In the genomic region with DNA sequence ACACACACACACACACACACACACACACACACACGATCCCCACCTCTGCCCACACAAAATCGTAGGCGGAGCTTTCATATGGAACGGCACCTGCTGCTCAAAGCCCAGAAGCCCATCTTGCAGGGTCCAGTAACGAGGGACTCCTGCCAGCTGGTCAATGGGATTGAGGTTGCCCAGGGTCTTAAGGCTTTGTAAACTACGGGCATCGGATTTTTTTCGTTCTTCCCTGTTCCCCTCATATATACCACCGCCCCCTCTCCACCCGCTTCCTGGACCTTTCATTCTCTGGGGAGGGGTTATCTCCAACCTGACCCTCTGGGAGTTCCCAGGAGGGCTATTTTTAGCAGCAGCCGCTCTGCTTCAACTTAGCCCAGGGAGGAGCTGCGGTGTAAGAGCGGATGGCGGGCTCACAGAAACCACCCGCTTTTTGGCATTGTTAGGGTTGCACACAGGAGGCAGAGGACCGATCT, we compare ENCODE assay signal across 7 mouse cellular contexts. TPM values are rescaled to one million over a fixed set of nuclear protein-coding genes. Genes with fewer than 3 reads are reported as not detected.
DNase-seq lines count a peak whose midpoint lies in the region; ATAC-seq and TF ChIP-seq lines count a peak whose summit lies in the region.

No protein-coding gene starts in this region.

- peak; percentile 63 for DNase-seq in lung, embryonic 14.5 days
- DNase-seq in lung, postnatal 10 days: no peak
- peak; percentile 72 for DNase-seq in brain, embryonic 14.5 days (ENCODE audit: low read depth)
- DNase-seq in heart, postnatal 0 days (ENCODE audit: low spot score): peak; percentile 83
- no peak for DNase-seq in liver, embryonic 13.5 days
- DNase-seq in right cerebral cortex, postnatal 10 days (ENCODE audit: low spot score in 2 of 2): peak; percentile 66 to 74
- no peak for DNase-seq in cerebellum, adult 11 months

- peak overlapping the region; percentile 91 for H3K27ac ChIP-seq in lung, embryonic 14.5 days (ENCODE audit: low read depth)
- H3K27ac ChIP-seq in heart, postnatal 0 days (ENCODE audit: low read depth): peak overlapping the region; percentile 95
- H3K27ac ChIP-seq in liver, embryonic 13.5 days: peak overlapping the region; percentile 89

- TF ChIP-seq POLR2A in brain, embryonic 14.5 days (IDR thresholded peaks at IDR 0.05; ENCODE audit: borderline replicate concordance, extremely low read depth, insufficient read depth, insufficient read length, poor library complexity, severe bottlenecking): no peak

- H3K4me2 ChIP-seq in lung, embryonic 14.5 days: peak overlapping the region; percentile 88
- H3K4me2 ChIP-seq in heart, postnatal 0 days (ENCODE audit: low read depth, low read length): peak overlapping the region; percentile 94
- peak overlapping the region; percentile 91 for H3K4me2 ChIP-seq in liver, embryonic 13.5 days

- no peak for TF ChIP-seq EP300 in heart, postnatal 0 days (IDR thresholded peaks at IDR 0.05; ENCODE audit: low read depth)

- H3K9me3 ChIP-seq in lung, embryonic 14.5 days (ENCODE audit: low read depth, low read length): no peaks in the 10 kb centered on the region
- H3K9me3 ChIP-seq in heart, postnatal 0 days (replicated peaks; ENCODE audit: control insufficient read depth, low read length): no peaks in the 10 kb centered on the region
- H3K9me3 ChIP-seq in liver, embryonic 13.5 days (replicated peaks): no peaks in the 10 kb centered on the region

- H3K36me3 ChIP-seq in lung, embryonic 14.5 days (ENCODE audit: insufficient read depth): no peaks in the 10 kb centered on the region
- no peaks in the 10 kb centered on the region for H3K36me3 ChIP-seq in heart, postnatal 0 days (replicated peaks; ENCODE audit: control insufficient read depth, insufficient read depth, low read length)
- 0 out of 2 replicates have a peak, but pooled peaks cover 3% of the 10 kb centered on the region for H3K36me3 ChIP-seq in liver, embryonic 13.5 days

- no peak; the same call in 1 of the 2 replicates for TF ChIP-seq CTCF in lung, embryonic 14.5 days (IDR thresholded peaks at IDR 0.05; ENCODE audit: low read depth)
- TF ChIP-seq CTCF in brain, embryonic 14.5 days (IDR thresholded peaks at IDR 0.05; ENCODE audit: borderline replicate concordance, extremely low read depth, insufficient read depth, insufficient read length): no peak
- no peak for TF ChIP-seq CTCF in heart, postnatal 0 days (IDR thresholded peaks at IDR 0.05; ENCODE audit: low read depth)

- peaks cover 4% of the 10 kb centered on the region; the same call in 1 of the 2 replicates for H3K4me1 ChIP-seq in lung, embryonic 14.5 days (ENCODE audit: insufficient read depth)
- H3K4me1 ChIP-seq in heart, postnatal 0 days (ENCODE audit: control insufficient read depth, insufficient read depth): peaks cover 23% of the 10 kb centered on the region
- peaks cover 50% of the 10 kb centered on the region for H3K4me1 ChIP-seq in liver, embryonic 13.5 days (replicated peaks)

- 1% methylated on average over 16 of the region's 16 CpGs for WGBS in lung, embryonic 14.5 days
- 0% methylated on average over 16 of the region's 16 CpGs for WGBS in heart, postnatal 0 days
- WGBS in liver, embryonic 13.5 days (ENCODE audit: insufficient replicate concordance): 1% methylated on average over 16 of the region's 16 CpGs

- ATAC-seq in lung, embryonic 14.5 days (ENCODE audit: insufficient read depth): peak; percentile 59
- peak; percentile 73 for ATAC-seq in heart, postnatal 0 days (ENCODE audit: insufficient read depth, low read depth)
- peak; percentile 39 for ATAC-seq in liver, embryonic 13.5 days (ENCODE audit: low read depth)

- peak overlapping the region; percentile 78 for H3K9ac ChIP-seq in lung, embryonic 14.5 days
- H3K9ac ChIP-seq in heart, postnatal 0 days (replicated peaks; ENCODE audit: low read depth, low read length): peak overlapping the region; percentile 76
- H3K9ac ChIP-seq in liver, embryonic 13.5 days: peak overlapping the region; percentile 96

- H3K27me3 ChIP-seq in lung, embryonic 14.5 days (ENCODE audit: insufficient read depth, low read length): no peaks in the 10 kb centered on the region
- H3K27me3 ChIP-seq in heart, postnatal 0 days (ENCODE audit: control insufficient read depth, insufficient read depth, low read length): no peaks in the 10 kb centered on the region
- H3K27me3 ChIP-seq in liver, embryonic 13.5 days: no peaks in the 10 kb centered on the region

- H3K4me3 ChIP-seq in lung, embryonic 14.5 days (ENCODE audit: low read depth, low read length): peak overlapping the region; percentile 71
- H3K4me3 ChIP-seq in heart, postnatal 0 days (ENCODE audit: low read depth, low read length): peak overlapping the region; percentile 95
- peak overlapping the region; percentile 86 for H3K4me3 ChIP-seq in liver, embryonic 13.5 days (replicated peaks)

RNA-seq across cellular contexts. Expression of a gene that starts 0.5 kb away (rescaled TPM):
- 23.4 and 24.7 TPM in 2 replicates for polyA plus RNA-seq in lung, embryonic 14.5 days (2014; fragmentation: Nextera tagmentation; extraction: Ambion mirVana)
- 8.9 and 14.8 TPM in 2 replicates for polyA plus RNA-seq in brain, embryonic 14.5 days (2012; rRNA removed)
- total RNA-seq in heart, postnatal 0 days (2014; rRNA removed; ENCODE audit: low replicate concordance): 5.0 and 19.9 TPM in 2 replicates
- 11.1 and 14.9 TPM in 2 replicates for polyA plus RNA-seq in heart, postnatal 0 days (2015; fragmentation: Nextera tagmentation; extraction: Ambion mirVana)
- 17.5 and 23.2 TPM in 2 replicates for polyA plus RNA-seq in liver, embryonic 13.5 days (2015; fragmentation: Nextera tagmentation; extraction: Ambion mirVana)

Comparison
In these comparisons a context has a peak if more than half of its experiments do, and no peak if none do; other contexts are left out.
1. DNase-seq: peak in lung, embryonic 14.5 days (single experiment), brain, embryonic 14.5 days (single experiment), heart, postnatal 0 days (single experiment) and right cerebral cortex, postnatal 10 days (2 of 2); none in lung, postnatal 10 days (single experiment), liver, embryonic 13.5 days (single experiment) and cerebellum, adult 11 months (single experiment).
2. Peak in every context shown above with its lines, with median percentiles within 50 percentile points of each other: ATAC-seq, H3K27ac ChIP-seq, H3K4me2 ChIP-seq, H3K4me3 ChIP-seq and H3K9ac ChIP-seq.